Mouse (Mus musculus): ENCODE results near the gene Ypel1. TPM values are rescaled to one million over a fixed set of nuclear protein-coding genes. Genes with fewer than 3 reads are reported as not detected.

The Ypel1 gene
- polyA plus RNA-seq, 1 experiment from 2014 or later, result 9.4 TPM

- Histone ChIP-seq H3K36me3 (ENCODE audit: control insufficient read depth, insufficient read depth) (peaks cover 23% of the 10 kb centered on the region), H3K9ac (ENCODE audit: low read length) (no peak overlapping the region), H3K4me1 (ENCODE audit: control insufficient read depth, insufficient read depth, low read length) (0 out of 2 replicates have a peak, but pooled peaks cover 2% of the 10 kb centered on the region), H3K4me2 (ENCODE audit: low read depth, low read length) (no peak overlapping the region), H3K27me3 (ENCODE audit: control insufficient read depth, insufficient read depth, low read length) (no peaks in the 10 kb centered on the region), H3K27ac (ENCODE audit: low read length) (no peak overlapping the region), H3K4me3 (ENCODE audit: low read length) (no peak overlapping the region), H3K9me3 (replicated peaks; ENCODE audit: control insufficient read depth, low read length) (no peaks in the 10 kb centered on the region)
- ATAC-seq (replicated peaks; ENCODE audit: extremely low read depth, insufficient read depth, low FRiP score), result no peak
- 95% methylated on average over 1 of the region's 1 CpGs for WGBS
These were observed 19.6 kb upstream of the Ypel1 start for GRCm38 (mm10) chr16:17049886-17050285.

- Histone ChIP-seq H3K4me1 (ENCODE audit: control insufficient read depth, insufficient read depth, low read length) (0 out of 2 replicates have a peak, but pooled peaks cover 2% of the 10 kb centered on the region), H3K4me3 (ENCODE audit: low read length) (no peak overlapping the region), H3K36me3 (ENCODE audit: control insufficient read depth, insufficient read depth) (peaks cover 23% of the 10 kb centered on the region), H3K27me3 (ENCODE audit: control insufficient read depth, insufficient read depth, low read length) (no peaks in the 10 kb centered on the region), H3K9ac (ENCODE audit: low read length) (no peak overlapping the region), H3K9me3 (replicated peaks; ENCODE audit: control insufficient read depth, low read length) (no peaks in the 10 kb centered on the region), H3K4me2 (ENCODE audit: low read depth, low read length) (no peak overlapping the region), H3K27ac (ENCODE audit: low read length) (no peak overlapping the region)
- WGBS, result 71% methylated on average over 7 of the region's 7 CpGs
- ATAC-seq (replicated peaks; ENCODE audit: extremely low read depth, insufficient read depth, low FRiP score), result no peak
These were observed 17.4 kb upstream of the Ypel1 start for GRCm38 (mm10) chr16:17052087-17052486.

- no peaks in the 10 kb centered on the region for H3K9me3 ChIP-seq (replicated peaks; ENCODE audit: control insufficient read depth, low read length)
- H3K4me2 ChIP-seq (ENCODE audit: low read depth, low read length), result no peak overlapping the region
- no peak overlapping the region for H3K27ac ChIP-seq (ENCODE audit: low read length)
- no peaks in the 10 kb centered on the region for H3K27me3 ChIP-seq (ENCODE audit: control insufficient read depth, insufficient read depth, low read length)
- no peak overlapping the region for H3K9ac ChIP-seq (ENCODE audit: low read length)
- WGBS, result 66% methylated on average over 3 of the region's 3 CpGs
- peaks cover 8% of the 10 kb centered on the region for H3K36me3 ChIP-seq (ENCODE audit: control insufficient read depth, insufficient read depth)
- H3K4me1 ChIP-seq (ENCODE audit: control insufficient read depth, insufficient read depth, low read length), result 0 out of 2 replicates have a peak, but pooled peaks cover 2% of the 10 kb centered on the region
- no peak for ATAC-seq (replicated peaks; ENCODE audit: extremely low read depth, insufficient read depth, low FRiP score)
- H3K4me3 ChIP-seq (ENCODE audit: low read length), result no peak overlapping the region
These were observed 15.6 kb upstream of the Ypel1 start for GRCm38 (mm10) chr16:17053903-17054302.

GRCm38 (mm10) chr16:17055584-17055983, 13.9 kb upstream of the Ypel1 start:
- H3K4me1 ChIP-seq (ENCODE audit: control insufficient read depth, insufficient read depth, low read length), result 0 out of 2 replicates have a peak, but pooled peaks cover 2% of the 10 kb centered on the region
- H3K9ac ChIP-seq (ENCODE audit: low read length), result no peak overlapping the region
- H3K9me3 ChIP-seq (replicated peaks; ENCODE audit: control insufficient read depth, low read length), result no peaks in the 10 kb centered on the region
- no peak overlapping the region for H3K27ac ChIP-seq (ENCODE audit: low read length)
- no peaks in the 10 kb centered on the region for H3K36me3 ChIP-seq (ENCODE audit: control insufficient read depth, insufficient read depth)
- H3K4me2 ChIP-seq (ENCODE audit: low read depth, low read length), result no peak overlapping the region
- no peaks in the 10 kb centered on the region for H3K27me3 ChIP-seq (ENCODE audit: control insufficient read depth, insufficient read depth, low read length)
- ATAC-seq (replicated peaks; ENCODE audit: extremely low read depth, insufficient read depth, low FRiP score), result no peak
- 82% methylated on average over 3 of the region's 3 CpGs for WGBS
- H3K4me3 ChIP-seq (ENCODE audit: low read length), result no peak overlapping the region

DNA sequence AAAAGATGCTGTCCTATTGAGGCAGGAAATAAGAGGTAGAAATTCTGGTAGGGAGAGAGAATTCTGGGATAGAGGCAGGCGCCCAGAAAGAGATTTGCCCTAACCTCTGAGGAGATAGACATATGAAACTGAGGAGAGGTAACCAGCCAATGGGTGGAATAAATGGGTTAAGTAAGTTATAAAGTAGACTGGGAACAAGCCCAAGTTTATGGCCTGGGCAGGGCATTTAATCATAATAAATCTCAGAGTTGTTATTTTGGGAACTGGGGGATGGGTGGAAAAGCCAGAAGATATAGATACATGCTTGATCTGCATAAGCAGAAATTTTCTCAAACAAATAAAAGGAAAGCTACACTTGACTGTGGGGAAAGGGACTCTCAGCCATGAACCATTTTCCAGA, 7.2 kb upstream of the Ypel1 start:
- no peak overlapping the region for H3K4me3 ChIP-seq (ENCODE audit: low read length)
- H3K4me2 ChIP-seq (ENCODE audit: low read depth, low read length), result no peak overlapping the region
- no peaks in the 10 kb centered on the region for H3K9me3 ChIP-seq (replicated peaks; ENCODE audit: control insufficient read depth, low read length)
- no peak overlapping the region for H3K27ac ChIP-seq (ENCODE audit: low read length)
- no peaks in the 10 kb centered on the region for H3K27me3 ChIP-seq (ENCODE audit: control insufficient read depth, insufficient read depth, low read length)
- WGBS, result 60% methylated on average over 1 of the region's 1 CpGs
- H3K36me3 ChIP-seq (ENCODE audit: control insufficient read depth, insufficient read depth), result no peaks in the 10 kb centered on the region
- no peak overlapping the region for H3K9ac ChIP-seq (ENCODE audit: low read length)
- 0 out of 2 replicates have a peak, but pooled peaks cover 4% of the 10 kb centered on the region for H3K4me1 ChIP-seq (ENCODE audit: control insufficient read depth, insufficient read depth, low read length)
- ATAC-seq (replicated peaks; ENCODE audit: extremely low read depth, insufficient read depth, low FRiP score), result no peak

DNA sequence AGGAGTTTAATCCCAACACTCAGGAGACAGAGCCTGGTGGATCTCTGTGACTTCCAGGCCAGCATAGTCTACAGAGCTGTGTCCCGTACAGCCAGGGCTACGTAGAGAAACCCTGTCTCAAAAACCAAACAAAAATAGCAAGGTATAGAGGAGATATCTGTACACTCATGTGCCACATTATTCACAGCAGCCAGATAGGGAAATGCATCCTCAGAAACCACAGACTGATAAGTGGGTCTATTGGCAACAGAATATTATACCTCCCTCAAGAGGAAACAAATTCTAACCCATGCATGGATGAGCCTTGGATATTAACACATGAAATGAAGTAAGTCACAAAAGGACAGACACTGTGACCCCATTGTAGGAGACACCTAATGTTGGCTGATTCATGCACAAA, 1.9 kb upstream of the Ypel1 start:
- Histone ChIP-seq H3K27me3 (ENCODE audit: control insufficient read depth, insufficient read depth, low read length) (no peaks in the 10 kb centered on the region), H3K4me2 (ENCODE audit: low read depth, low read length) (no peak overlapping the region), H3K9me3 (replicated peaks; ENCODE audit: control insufficient read depth, low read length) (no peaks in the 10 kb centered on the region), H3K9ac (ENCODE audit: low read length) (no peak overlapping the region), H3K4me1 (ENCODE audit: control insufficient read depth, insufficient read depth, low read length) (peaks cover 5% of the 10 kb centered on the region; the same call in 1 of the 2 replicates), H3K4me3 (ENCODE audit: low read length) (no peak overlapping the region), H3K36me3 (ENCODE audit: control insufficient read depth, insufficient read depth) (no peaks in the 10 kb centered on the region), H3K27ac (ENCODE audit: low read length) (no peak overlapping the region)
- no peak for ATAC-seq (replicated peaks; ENCODE audit: extremely low read depth, insufficient read depth, low FRiP score)
- WGBS, result 64% methylated on average over 2 of the region's 2 CpGs

DNA sequence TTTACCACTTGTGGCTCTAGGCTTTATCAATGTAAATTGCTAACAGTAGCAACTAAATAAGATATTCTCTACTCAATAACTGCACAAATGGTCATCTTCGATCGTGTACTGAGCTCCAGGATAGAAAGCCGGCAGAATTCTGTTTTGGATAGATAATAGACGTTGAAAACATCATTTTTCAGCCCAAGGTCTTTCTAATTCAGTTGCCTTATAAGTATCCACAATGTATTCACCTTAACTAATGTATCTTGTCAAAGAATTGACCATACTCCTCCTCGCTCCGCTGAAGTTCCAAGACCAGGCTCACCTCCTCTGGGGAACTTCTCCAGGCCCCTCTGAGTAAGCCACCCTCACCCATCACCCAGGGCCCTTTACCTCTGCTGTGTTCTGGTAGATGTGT, 1.2 kb downstream of the Ypel1 start:
- ATAC-seq (replicated peaks; ENCODE audit: extremely low read depth, insufficient read depth, low FRiP score), result no peak
- H3K27ac ChIP-seq (ENCODE audit: low read length), result no peak overlapping the region
- H3K9me3 ChIP-seq (replicated peaks; ENCODE audit: control insufficient read depth, low read length), result no peaks in the 10 kb centered on the region
- peak overlapping the region; percentile 69 for H3K4me3 ChIP-seq (ENCODE audit: low read length)
- peak overlapping the region; percentile 79 for H3K9ac ChIP-seq (ENCODE audit: low read length)
- WGBS, result 36% methylated on average over 6 of the region's 6 CpGs
- peak overlapping the region; percentile 91 for H3K4me2 ChIP-seq (ENCODE audit: low read depth, low read length)
- no peaks in the 10 kb centered on the region for H3K27me3 ChIP-seq (ENCODE audit: control insufficient read depth, insufficient read depth, low read length)
- peaks cover 4% of the 10 kb centered on the region; the same call in 1 of the 2 replicates for H3K36me3 ChIP-seq (ENCODE audit: control insufficient read depth, insufficient read depth)
- peaks cover 5% of the 10 kb centered on the region; the same call in 1 of the 2 replicates for H3K4me1 ChIP-seq (ENCODE audit: control insufficient read depth, insufficient read depth, low read length)

GRCm38 (mm10) chr16:17073000-17073399, 3.5 kb downstream of the Ypel1 start:
- Histone ChIP-seq H3K9me3 (replicated peaks; ENCODE audit: control insufficient read depth, low read length) (no peaks in the 10 kb centered on the region), H3K4me2 (ENCODE audit: low read depth, low read length) (no peak overlapping the region), H3K4me1 (ENCODE audit: control insufficient read depth, insufficient read depth, low read length) (peaks cover 10% of the 10 kb centered on the region; the same call in 1 of the 2 replicates), H3K9ac (ENCODE audit: low read length) (no peak overlapping the region), H3K27me3 (ENCODE audit: control insufficient read depth, insufficient read depth, low read length) (no peaks in the 10 kb centered on the region), H3K36me3 (ENCODE audit: control insufficient read depth, insufficient read depth) (peaks cover 4% of the 10 kb centered on the region; the same call in 1 of the 2 replicates), H3K4me3 (ENCODE audit: low read length) (no peak overlapping the region), H3K27ac (ENCODE audit: low read length) (no peak overlapping the region)
- no peak for ATAC-seq (replicated peaks; ENCODE audit: extremely low read depth, insufficient read depth, low FRiP score)
- WGBS, result 89% methylated on average over 7 of the region's 7 CpGs

GRCm38 (mm10) chr16:17076301-17076700, 6.8 kb downstream of the Ypel1 start:
- no peak overlapping the region for H3K27ac ChIP-seq (ENCODE audit: low read length)

More at GRCm38 (mm10) chr16:17076301-17076700, 6.8 kb downstream of the Ypel1 start:
- H3K9me3 ChIP-seq (replicated peaks; ENCODE audit: control insufficient read depth, low read length), result no peaks in the 10 kb centered on the region
- H3K4me3 ChIP-seq (ENCODE audit: low read length), result no peak overlapping the region
- H3K4me2 ChIP-seq (ENCODE audit: low read depth, low read length), result no peak overlapping the region
- 91% methylated on average over 2 of the region's 2 CpGs for WGBS
- H3K36me3 ChIP-seq (ENCODE audit: control insufficient read depth, insufficient read depth), result peaks cover 4% of the 10 kb centered on the region; the same call in 1 of the 2 replicates
- peaks cover 5% of the 10 kb centered on the region; the same call in 1 of the 2 replicates for H3K4me1 ChIP-seq (ENCODE audit: control insufficient read depth, insufficient read depth, low read length)
- ATAC-seq (replicated peaks; ENCODE audit: extremely low read depth, insufficient read depth, low FRiP score), result no peak
- no peak overlapping the region for H3K9ac ChIP-seq (ENCODE audit: low read length)
- H3K27me3 ChIP-seq (ENCODE audit: control insufficient read depth, insufficient read depth, low read length), result no peaks in the 10 kb centered on the region
